Mouse (Mus musculus): ENCODE results near the gene Fbp1. TPM values are rescaled to one million over a fixed set of nuclear protein-coding genes. Genes with fewer than 3 reads are reported as not detected.
A peak's percentile ranks its signal among the peaks of the same experiment; 100 is the strongest.

The Fbp1 gene
- polyA plus RNA-seq, 1 experiment from 2014 or later = not detected

GRCm38 (mm10) chr13:62881336-62881735, 6.7 kb downstream of the Fbp1 start:
- 79% methylated on average over 9 of the region's 9 CpGs for WGBS
- H3K9ac ChIP-seq (ENCODE audit: low read depth, low read length) = no peak overlapping the region
- H3K4me1 ChIP-seq (replicated peaks; ENCODE audit: control insufficient read depth, insufficient read depth, low read length) = no peaks in the 10 kb centered on the region; the same call in 1 of the 2 replicates
- ATAC-seq (replicated peaks; ENCODE audit: low FRiP score) (no peak), DNase-seq (ENCODE audit: low spot score) (no peak)
- no peak overlapping the region for H3K27ac ChIP-seq (ENCODE audit: low read depth, low read length)
- no peaks in the 10 kb centered on the region for H3K36me3 ChIP-seq (ENCODE audit: control insufficient read depth, insufficient read depth, low read length)
- no peak overlapping the region for H3K4me3 ChIP-seq (ENCODE audit: low read depth, low read length)
- no peaks in the 10 kb centered on the region for H3K9me3 ChIP-seq (ENCODE audit: control insufficient read depth, low read length)
- no peaks in the 10 kb centered on the region for H3K27me3 ChIP-seq (replicated peaks; ENCODE audit: control insufficient read depth, insufficient read depth, low read length)
- H3K4me2 ChIP-seq = no peak overlapping the region

- H3K4me2 ChIP-seq = no peak overlapping the region
Observed at GRCm38 (mm10) chr13:62879831-62880615, 8.1 kb downstream of the Fbp1 start.

GRCm38 (mm10) chr13:62879411-62879810, 8.7 kb downstream of the Fbp1 start:
- Histone ChIP-seq H3K27ac (ENCODE audit: low read depth, low read length) (no peak overlapping the region), H3K4me2 (no peak overlapping the region), H3K4me1 (replicated peaks; ENCODE audit: control insufficient read depth, insufficient read depth, low read length) (no peaks in the 10 kb centered on the region; the same call in 1 of the 2 replicates), H3K36me3 (ENCODE audit: control insufficient read depth, insufficient read depth, low read length) (no peaks in the 10 kb centered on the region), H3K4me3 (ENCODE audit: low read depth, low read length) (no peak overlapping the region), H3K27me3 (replicated peaks; ENCODE audit: control insufficient read depth, insufficient read depth, low read length) (no peaks in the 10 kb centered on the region), H3K9ac (ENCODE audit: low read depth, low read length) (no peak overlapping the region), H3K9me3 (ENCODE audit: control insufficient read depth, low read length) (no peaks in the 10 kb centered on the region)
- ATAC-seq (replicated peaks; ENCODE audit: low FRiP score) = no peak
- 29% methylated on average over 6 of the region's 6 CpGs for WGBS
- no peak for DNase-seq (ENCODE audit: low spot score)

More at GRCm38 (mm10) chr13:62879831-62880615, 8.1 kb downstream of the Fbp1 start:
- Histone ChIP-seq H3K4me3 (ENCODE audit: low read depth, low read length) (no peak overlapping the region), H3K36me3 (ENCODE audit: control insufficient read depth, insufficient read depth, low read length) (no peaks in the 10 kb centered on the region), H3K27me3 (replicated peaks; ENCODE audit: control insufficient read depth, insufficient read depth, low read length) (no peaks in the 10 kb centered on the region), H3K9me3 (ENCODE audit: control insufficient read depth, low read length) (no peaks in the 10 kb centered on the region), H3K9ac (ENCODE audit: low read depth, low read length) (no peak overlapping the region), H3K27ac (ENCODE audit: low read depth, low read length) (no peak overlapping the region), H3K4me1 (replicated peaks; ENCODE audit: control insufficient read depth, insufficient read depth, low read length) (no peaks in the 10 kb centered on the region; the same call in 1 of the 2 replicates)
- 38% methylated on average over 8 of the region's 8 CpGs for WGBS
- no peak for DNase-seq (ENCODE audit: low spot score)
- ATAC-seq (replicated peaks; ENCODE audit: low FRiP score) = peak; percentile 46; the same call in 1 of the 2 replicates

- Histone ChIP-seq H3K4me2 (peak overlapping the region; percentile 27; the same call in 1 of the 2 replicates), H3K36me3 (ENCODE audit: control insufficient read depth, insufficient read depth, low read length) (no peaks in the 10 kb centered on the region), H3K9ac (ENCODE audit: low read depth, low read length) (no peak overlapping the region), H3K4me3 (ENCODE audit: low read depth, low read length) (no peak overlapping the region), H3K9me3 (ENCODE audit: control insufficient read depth, low read length) (no peaks in the 10 kb centered on the region), H3K27ac (ENCODE audit: low read depth, low read length) (no peak overlapping the region), H3K4me1 (replicated peaks; ENCODE audit: control insufficient read depth, insufficient read depth, low read length) (no peaks in the 10 kb centered on the region; the same call in 1 of the 2 replicates), H3K27me3 (replicated peaks; ENCODE audit: control insufficient read depth, insufficient read depth, low read length) (no peaks in the 10 kb centered on the region)
- no peak for DNase-seq (ENCODE audit: low spot score)
- 26% methylated on average over 5 of the region's 5 CpGs for WGBS
- no peak for ATAC-seq (replicated peaks; ENCODE audit: low FRiP score)
Observed at GRCm38 (mm10) chr13:62877247-62877646, 10.8 kb downstream of the Fbp1 start.

GRCm38 (mm10) chr13:62876111-62876510, 12.0 kb downstream of the Fbp1 start:
- Histone ChIP-seq H3K9ac (ENCODE audit: low read depth, low read length) (no peak overlapping the region), H3K36me3 (ENCODE audit: control insufficient read depth, insufficient read depth, low read length) (no peaks in the 10 kb centered on the region), H3K27me3 (replicated peaks; ENCODE audit: control insufficient read depth, insufficient read depth, low read length) (no peaks in the 10 kb centered on the region), H3K27ac (ENCODE audit: low read depth, low read length) (no peak overlapping the region), H3K4me1 (replicated peaks; ENCODE audit: control insufficient read depth, insufficient read depth, low read length) (no peaks in the 10 kb centered on the region; the same call in 1 of the 2 replicates), H3K4me2 (no peak overlapping the region), H3K4me3 (ENCODE audit: low read depth, low read length) (no peak overlapping the region), H3K9me3 (ENCODE audit: control insufficient read depth, low read length) (no peaks in the 10 kb centered on the region)
- WGBS = 77% methylated on average over 1 of the region's 1 CpGs
- no peak for DNase-seq (ENCODE audit: low spot score)
- ATAC-seq (replicated peaks; ENCODE audit: low FRiP score) = no peak

GRCm38 (mm10) chr13:62872252-62872651, 15.8 kb downstream of the Fbp1 start:
- H3K27me3 ChIP-seq (replicated peaks; ENCODE audit: control insufficient read depth, insufficient read depth, low read length) = no peaks in the 10 kb centered on the region
- DNase-seq (ENCODE audit: low spot score) (no peak), ATAC-seq (replicated peaks; ENCODE audit: low FRiP score) (no peak)
- no peaks in the 10 kb centered on the region for H3K9me3 ChIP-seq (ENCODE audit: control insufficient read depth, low read length)
- no peak overlapping the region for H3K4me3 ChIP-seq (ENCODE audit: low read depth, low read length)
- H3K9ac ChIP-seq (ENCODE audit: low read depth, low read length) = no peak overlapping the region
- no peak overlapping the region for H3K27ac ChIP-seq (ENCODE audit: low read depth, low read length)
- no peaks in the 10 kb centered on the region for H3K36me3 ChIP-seq (ENCODE audit: control insufficient read depth, insufficient read depth, low read length)
- H3K4me1 ChIP-seq (replicated peaks; ENCODE audit: control insufficient read depth, insufficient read depth, low read length) = no peaks in the 10 kb centered on the region
- no peak overlapping the region for H3K4me2 ChIP-seq
- 62% methylated on average over 3 of the region's 3 CpGs for whole genome bisulfite sequencing

- no peak overlapping the region for H3K9ac ChIP-seq (ENCODE audit: low read depth, low read length)
- no peak overlapping the region for H3K27ac ChIP-seq (ENCODE audit: low read depth, low read length)
- no peaks in the 10 kb centered on the region for H3K27me3 ChIP-seq (replicated peaks; ENCODE audit: control insufficient read depth, insufficient read depth, low read length)
- no peaks in the 10 kb centered on the region for H3K9me3 ChIP-seq (ENCODE audit: control insufficient read depth, low read length)
- no peak overlapping the region for H3K4me2 ChIP-seq
- no peak for DNase-seq (ENCODE audit: low spot score)
- H3K36me3 ChIP-seq (ENCODE audit: control insufficient read depth, insufficient read depth, low read length) = no peaks in the 10 kb centered on the region
- WGBS = 74% methylated on average over 2 of the region's 2 CpGs
- H3K4me1 ChIP-seq (replicated peaks; ENCODE audit: control insufficient read depth, insufficient read depth, low read length) = no peaks in the 10 kb centered on the region
- no peak overlapping the region for H3K4me3 ChIP-seq (ENCODE audit: low read depth, low read length)
- ATAC-seq (replicated peaks; ENCODE audit: low FRiP score) = no peak
Observed at GRCm38 (mm10) chr13:62870605-62871004, 17.5 kb downstream of the Fbp1 start.

- Histone ChIP-seq H3K4me1 (replicated peaks; ENCODE audit: control insufficient read depth, insufficient read depth, low read length) (no peaks in the 10 kb centered on the region; the same call in 1 of the 2 replicates), H3K4me3 (ENCODE audit: low read depth, low read length) (no peak overlapping the region), H3K27me3 (replicated peaks; ENCODE audit: control insufficient read depth, insufficient read depth, low read length) (no peaks in the 10 kb centered on the region), H3K9me3 (ENCODE audit: control insufficient read depth, low read length) (no peaks in the 10 kb centered on the region), H3K36me3 (ENCODE audit: control insufficient read depth, insufficient read depth, low read length) (no peaks in the 10 kb centered on the region), H3K27ac (ENCODE audit: low read depth, low read length) (no peak overlapping the region), H3K4me2 (no peak overlapping the region), H3K9ac (ENCODE audit: low read depth, low read length) (no peak overlapping the region)
- ATAC-seq (replicated peaks; ENCODE audit: low FRiP score) = no peak
- WGBS = 87% methylated on average over 4 of the region's 4 CpGs
- no peak for DNase-seq (ENCODE audit: low spot score)
Observed at GRCm38 (mm10) chr13:62866817-62867216, 21.3 kb downstream of the Fbp1 start.

Measured in liver, embryonic 11.5 days (tissue).